Mouse (Mus musculus) yolk sac, embryonic 10.5 days (tissue): ENCODE results near the gene Nup85.
"Not testable (repeated sequence)": the region's sequence is repeated elsewhere in the genome, so short reads cannot be mapped to it uniquely, and the experiment has no call there.

Experiments
- DNase-seq: peaks from one replicate; pipeline ENCODE4 v3.0.0-alpha.2; 2017; ENCODE audit warnings: low spot score

The Nup85 gene

GRCm38 (mm10) chr11:115564064-115564809, at the start of gene Nup85:
Nup85 (plus strand) TSS chr11:115564434.
- DNase-seq: peak; percentile 99

- no peak for DNase-seq
These were observed 49.2 kb upstream of the Nup85 start for GRCm38 (mm10) chr11:115515021-115515420.

- DNase-seq: no peak
These were observed 47.3 kb upstream of the Nup85 start for GRCm38 (mm10) chr11:115516942-115517341.

GRCm38 (mm10) chr11:115518693-115519092, 45.5 kb upstream of the Nup85 start:
- no peak for DNase-seq

GRCm38 (mm10) chr11:115519581-115519980, 44.7 kb upstream of the Nup85 start:
- DNase-seq: no peak

- no peak for DNase-seq
These were observed 44.0 kb upstream of the Nup85 start for GRCm38 (mm10) chr11:115520218-115520617.

- DNase-seq: no peak
These were observed 43.2 kb upstream of the Nup85 start for GRCm38 (mm10) chr11:115521080-115521479.

GRCm38 (mm10) chr11:115522238-115522637, 42.0 kb upstream of the Nup85 start:
- DNase-seq: no peak

GRCm38 (mm10) chr11:115522703-115523102, 41.5 kb upstream of the Nup85 start:
- DNase-seq: no peak

GRCm38 (mm10) chr11:115526446-115526845, 37.8 kb upstream of the Nup85 start:
- DNase-seq: not testable (repeated sequence)

GRCm38 (mm10) chr11:115534759-115535371, 29.4 kb upstream of the Nup85 start:
- no peak for DNase-seq

GRCm38 (mm10) chr11:115535401-115536037, 28.7 kb upstream of the Nup85 start:
- DNase-seq: peak; percentile 75

- DNase-seq: peak; percentile 97
These were observed 28.1 kb upstream of the Nup85 start, which contains the start of gene Sumo2 for GRCm38 (mm10) chr11:115536038-115536681. Sumo2 (minus strand) TSS chr11:115536276.

GRCm38 (mm10) chr11:115536856-115537568, 27.2 kb upstream of the Nup85 start:
- DNase-seq: no peak

GRCm38 (mm10) chr11:115538045-115538444, 26.2 kb upstream of the Nup85 start:
- DNase-seq: no peak

GRCm38 (mm10) chr11:115543571-115543970, 20.7 kb upstream of the Nup85 start:
- no peak for DNase-seq

GRCm38 (mm10) chr11:115552783-115553182, 11.5 kb upstream of the Nup85 start:
- no peak for DNase-seq

GRCm38 (mm10) chr11:115555717-115556116, 8.5 kb upstream of the Nup85 start:
- no peak for DNase-seq

- no peak for DNase-seq
These were observed 828 bp upstream of the Nup85 start for GRCm38 (mm10) chr11:115563406-115563805.

GRCm38 (mm10) chr11:115564961-115565360, 727 bp downstream of the Nup85 start:
- no peak for DNase-seq

GRCm38 (mm10) chr11:115579080-115579479, 14.8 kb downstream of the Nup85 start:
- DNase-seq: no peak
